Mouse (Mus musculus): ENCODE measurements around the gene Polr2e.

Polr2e gene

GRCm38 (mm10) chr10:80015583-80015982 is 24.0 kb downstream of the Polr2e start:
- no peak for DNase-seq

- no peak for DNase-seq
Measured at GRCm38 (mm10) chr10:80014484-80015290, 24.9 kb downstream of the Polr2e start.

- no peak for DNase-seq
Measured at GRCm38 (mm10) chr10:80013609-80014008, 26.0 kb downstream of the Polr2e start.

GRCm38 (mm10) chr10:80011740-80012139 is 27.9 kb downstream of the Polr2e start:
- DNase-seq = no peak

GRCm38 (mm10) chr10:80004233-80004705 is 35.3 kb downstream of the Polr2e start:
- no peak for DNase-seq

- no peak for DNase-seq
Measured at GRCm38 (mm10) chr10:80003374-80004232, 36.0 kb downstream of the Polr2e start.

- DNase-seq = no peak
Measured at GRCm38 (mm10) chr10:80002829-80003228, 36.8 kb downstream of the Polr2e start.

- no peak for DNase-seq
Measured at GRCm38 (mm10) chr10:80001945-80002344, 37.6 kb downstream of the Polr2e start.

GRCm38 (mm10) chr10:79997819-79998218 is 41.8 kb downstream of the Polr2e start:
- DNase-seq = no peak

- DNase-seq = peak; percentile 95
Measured at GRCm38 (mm10) chr10:79997034-79997760, 42.4 kb downstream of the Polr2e start.

GRCm38 (mm10) chr10:79996272-79997033 is 43.1 kb downstream of the Polr2e start, which contains the start of gene Abca7:
TSS of gene Abca7 (plus strand) at chr10:79996494.
- peak; percentile 99 for DNase-seq

- DNase-seq = no peak
Measured at GRCm38 (mm10) chr10:79995636-79996035, 44.0 kb downstream of the Polr2e start.

- DNase-seq = no peak
Measured at GRCm38 (mm10) chr10:79994397-79995115, 45.0 kb downstream of the Polr2e start.

- no peak for DNase-seq
Measured at GRCm38 (mm10) chr10:79991548-79991947, 48.0 kb downstream of the Polr2e start.

- no peak for DNase-seq
Measured at GRCm38 (mm10) chr10:79991099-79991498, 48.5 kb downstream of the Polr2e start.

GRCm38 (mm10) chr10:79989870-79990269 is 49.7 kb downstream of the Polr2e start:
- peak; percentile 69 for DNase-seq

- no peak for DNase-seq
Measured at GRCm38 (mm10) chr10:79989272-79989786, 50.3 kb downstream of the Polr2e start.

- DNase-seq = peak; percentile 85
Measured at GRCm38 (mm10) chr10:79988506-79989271, 50.9 kb downstream of the Polr2e start, which contains the start of gene Cnn2. TSS of gene Cnn2 (plus strand) at chr10:79988584.

- peak; percentile 24 for DNase-seq
Measured at GRCm38 (mm10) chr10:79987771-79988505, 51.7 kb downstream of the Polr2e start.
